Mouse (Mus musculus) gastrocnemius, adult 8-10 months (tissue): ENCODE measurements around the gene Pemt. TPM values are rescaled to one million over a fixed set of nuclear protein-coding genes. Genes with fewer than 3 reads are reported as not detected.
"Not testable (repeated sequence)": the region's sequence is repeated elsewhere in the genome, so short reads cannot be mapped to it uniquely, and the experiment has no call there.

Source experiments
- DNase-seq, 2 experiments: peaks; one replicate each; pipeline ENCODE4 v3.0.0; 2022; ENCODE audit warnings: low spot score in 2 of 2
- total RNA-seq, 4 experiments: library from RNA; stranded (reverse); gene quantifications; 2 replicates each; pipeline ENCODE4 v1.2.4; 2022

The Pemt gene
- total RNA-seq, 4 experiments from 2014 or later: 2.0 to 4.5 (median 3.7) TPM

DNA sequence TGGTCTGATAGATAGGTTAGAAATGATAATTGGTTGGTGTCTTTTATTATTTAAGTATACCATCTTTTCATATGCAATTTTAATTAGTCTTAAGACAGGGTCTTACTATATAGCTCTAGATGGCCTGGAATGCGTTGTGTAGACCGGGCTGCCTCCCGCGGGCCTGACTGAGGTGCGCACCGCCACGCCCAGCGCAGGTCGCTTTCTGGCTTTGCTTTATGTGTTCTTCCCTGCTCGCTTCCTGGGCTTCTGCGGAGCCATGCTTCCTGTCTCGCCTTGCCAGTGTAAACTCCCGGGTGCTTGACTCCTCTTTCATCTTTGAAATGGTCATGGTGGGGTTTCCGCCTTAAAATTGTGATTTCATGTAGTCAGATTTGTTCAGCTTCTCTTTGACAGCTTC lies 93.4 kb downstream of the Pemt start:
- DNase-seq: no peak

DNA sequence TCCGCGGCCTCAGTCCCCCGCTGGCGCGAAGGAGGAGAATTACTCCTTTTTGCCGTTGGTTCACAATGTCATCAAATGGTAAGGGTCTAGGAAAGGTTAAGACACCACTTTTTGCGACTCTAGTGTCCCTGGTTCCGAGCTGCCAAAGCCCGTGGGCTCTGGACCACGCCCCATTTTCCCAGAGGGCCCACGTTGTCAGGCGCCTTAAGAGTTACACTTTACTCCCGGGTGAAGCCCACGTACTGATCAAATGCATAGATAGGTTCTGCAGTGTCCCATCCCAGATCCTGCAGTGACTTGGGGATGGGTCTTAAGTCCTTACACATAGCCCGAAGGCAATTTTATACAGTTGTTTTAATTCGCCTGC lies 97.9 kb downstream of the Pemt start:
- DNase-seq: no peak

DNA sequence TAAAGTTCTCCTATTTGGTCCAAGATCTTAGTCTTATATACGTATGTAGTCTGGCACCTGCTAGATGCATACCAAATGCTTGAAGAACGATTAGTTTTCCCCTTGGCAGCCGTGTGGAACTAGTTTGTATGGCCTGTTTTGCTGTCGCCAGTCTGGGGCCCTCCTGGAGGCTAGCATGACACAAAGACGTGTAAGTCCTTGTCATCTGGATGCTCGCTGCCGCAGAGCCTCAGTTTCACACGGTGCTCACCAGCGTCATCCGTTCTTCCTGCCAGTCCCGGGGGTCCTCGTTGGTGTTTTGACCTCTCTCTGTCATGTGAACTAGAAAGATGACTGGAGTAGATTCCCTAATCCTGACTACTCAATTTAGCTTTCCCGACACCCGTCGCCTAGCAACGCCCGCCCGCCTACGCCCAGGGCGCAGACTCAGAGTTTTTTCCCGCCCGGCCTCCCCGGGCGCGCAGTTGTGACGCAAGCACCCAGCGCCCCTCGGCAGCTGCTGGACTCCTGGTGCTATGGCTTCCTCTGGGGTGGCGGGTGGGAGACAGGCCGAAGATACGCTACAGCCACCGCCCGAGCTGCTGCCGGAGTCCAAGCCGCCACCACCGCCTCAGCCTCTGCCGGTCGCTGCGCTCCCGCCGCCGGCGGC lies 98.4 kb downstream of the Pemt start, which contains the start of gene Med9:
TSS of gene Med9 (plus strand) at position 455 of the 649 bp plus-strand sequence.
- DNase-seq: peak; percentile 87 to 89

- DNase-seq: not testable (repeated sequence)
These were observed 101.4 kb downstream of the Pemt start for GRCm38 (mm10) chr11:59944855-59945254.

- DNase-seq: no peak
These were observed 104.9 kb downstream of the Pemt start for GRCm38 (mm10) chr11:59941391-59941790.

- DNase-seq: no peak
These were observed 105.6 kb downstream of the Pemt start for GRCm38 (mm10) chr11:59940645-59941044.

DNA sequence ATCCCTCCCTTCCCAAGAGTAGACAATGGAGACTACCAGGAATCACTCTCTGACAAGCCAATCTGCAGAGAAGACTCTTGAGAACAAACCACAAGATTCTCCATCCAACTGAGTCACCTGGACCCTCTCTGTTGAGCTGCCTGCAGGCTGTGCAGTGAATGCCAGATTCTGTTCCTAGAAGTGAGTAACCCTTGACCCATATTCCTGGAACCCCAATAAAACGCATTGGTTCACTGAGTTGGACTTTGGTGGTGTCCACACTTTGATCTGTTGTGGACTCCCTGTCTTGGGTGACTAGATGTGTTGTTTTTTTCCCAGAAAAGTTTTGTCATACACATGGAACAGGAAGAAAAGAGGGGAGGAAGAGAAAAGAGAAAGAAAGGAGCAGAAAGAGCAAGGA lies 106.5 kb downstream of the Pemt start:
- no peak for DNase-seq

DNA sequence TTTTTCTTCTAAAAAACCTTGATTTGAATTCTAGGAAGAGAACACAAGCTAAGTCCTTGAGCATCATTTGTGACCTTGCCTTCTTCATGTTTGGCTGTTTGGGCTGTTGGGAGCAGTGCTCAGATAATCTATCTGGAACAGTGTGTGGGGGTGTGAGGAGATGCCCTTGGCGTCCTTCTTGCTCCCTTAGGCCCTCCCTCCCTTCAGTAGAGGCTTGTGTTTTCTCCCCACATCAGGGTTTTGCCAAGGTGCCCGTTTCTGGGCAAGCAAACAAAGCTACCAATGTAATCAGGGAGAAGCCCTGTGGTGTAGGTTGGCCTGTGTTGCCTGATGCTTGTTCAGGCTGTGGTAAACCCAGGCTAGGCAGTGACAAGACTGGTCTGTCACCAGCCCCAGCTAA lies 108.7 kb downstream of the Pemt start:
- DNase-seq: no peak

DNA sequence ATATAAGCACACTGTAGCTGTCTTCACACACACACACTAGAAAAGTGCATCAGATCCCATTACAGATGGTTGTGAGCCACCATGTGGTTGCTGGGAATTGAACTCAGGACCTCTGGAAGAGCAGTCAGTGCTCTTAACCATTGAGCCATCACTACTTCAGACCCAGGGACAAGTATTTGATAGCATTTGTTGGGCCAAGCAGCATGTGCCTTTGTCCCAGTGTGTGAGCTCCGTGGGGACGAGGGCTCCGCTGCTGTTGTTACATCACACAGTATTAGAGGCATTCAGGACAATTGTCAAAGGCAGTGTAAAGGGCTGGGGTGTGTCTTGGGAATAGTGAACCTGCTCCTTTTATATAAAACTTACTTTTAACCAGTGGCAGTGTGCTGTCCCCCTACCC lies 109.3 kb downstream of the Pemt start:
- DNase-seq: no peak

DNA sequence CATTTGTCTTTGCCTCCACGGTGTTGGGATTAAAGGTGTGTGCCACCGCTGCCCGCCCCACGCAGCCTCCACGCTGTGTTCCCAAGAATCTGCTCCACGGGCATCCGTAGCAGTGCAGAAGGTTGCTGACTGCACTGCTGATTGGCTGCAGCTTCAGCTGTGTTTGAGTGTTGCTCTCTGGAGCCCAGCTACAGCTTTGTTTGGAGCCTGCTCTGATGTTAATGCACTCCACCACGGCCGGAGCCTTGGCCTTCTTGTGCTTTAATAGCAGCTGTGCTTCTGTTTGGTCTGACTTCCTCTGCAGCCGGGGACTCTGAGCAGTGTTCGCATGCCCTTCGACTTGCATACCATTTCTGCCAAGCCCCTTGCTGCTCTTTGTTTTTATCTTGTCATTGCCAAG lies 112.3 kb downstream of the Pemt start:
- no peak for DNase-seq

DNA sequence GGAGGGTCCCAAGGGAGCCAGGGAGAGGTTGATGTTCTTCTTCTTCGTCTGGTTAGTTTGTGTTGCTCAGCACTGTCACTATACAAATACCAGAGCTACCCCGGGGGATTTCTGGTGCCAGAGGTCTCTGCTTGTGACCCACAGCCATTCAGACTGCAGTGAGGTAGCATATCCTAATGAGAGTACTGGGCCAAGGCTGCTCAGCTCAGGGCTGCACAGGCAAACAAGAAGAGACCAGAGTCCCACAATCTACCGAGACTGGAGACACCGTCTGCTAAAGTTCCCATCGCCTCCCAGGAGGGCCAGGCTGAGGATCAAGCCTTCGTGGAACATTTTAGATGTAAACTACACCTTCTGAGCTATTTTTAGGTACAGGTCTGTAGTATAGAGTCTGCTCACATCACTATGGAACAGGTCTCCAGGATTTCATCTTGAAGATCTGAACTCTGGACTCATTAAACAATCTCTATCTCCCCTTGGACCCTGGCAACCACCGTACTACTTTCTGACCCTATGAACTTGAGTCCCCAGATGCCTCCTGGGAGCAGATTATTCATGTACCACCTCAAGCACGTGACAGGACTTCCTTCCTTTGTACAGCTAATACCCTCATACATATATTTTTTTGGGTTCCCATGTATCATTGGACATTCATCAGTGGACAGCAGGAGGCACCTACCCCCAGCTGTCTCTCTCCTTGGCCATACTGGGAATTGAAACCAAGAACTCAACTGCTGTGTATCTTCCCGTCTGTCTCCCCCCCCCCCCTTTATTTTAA lies 113.5 kb downstream of the Pemt start:
- no peak for DNase-seq

DNA sequence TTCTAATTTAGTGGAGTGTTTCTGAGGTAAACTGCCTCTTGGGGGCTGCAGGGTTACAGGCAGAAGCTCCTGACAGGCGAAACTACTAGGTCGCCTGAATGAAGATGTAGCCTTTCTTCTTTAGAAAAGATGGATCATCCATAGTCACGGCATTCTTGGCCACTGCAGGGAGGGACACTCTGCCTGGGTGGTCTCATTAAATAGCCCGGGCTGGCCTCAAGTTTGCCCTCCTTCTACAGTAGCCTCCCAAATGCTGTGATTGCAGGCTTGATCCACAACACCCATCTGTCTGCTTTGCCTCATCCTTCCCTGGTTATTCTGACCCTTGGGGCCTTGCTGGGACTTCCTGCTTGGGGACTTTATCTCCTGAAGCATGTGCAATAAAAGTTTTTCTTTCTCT lies 116.3 kb downstream of the Pemt start:
- DNase-seq: no peak

DNA sequence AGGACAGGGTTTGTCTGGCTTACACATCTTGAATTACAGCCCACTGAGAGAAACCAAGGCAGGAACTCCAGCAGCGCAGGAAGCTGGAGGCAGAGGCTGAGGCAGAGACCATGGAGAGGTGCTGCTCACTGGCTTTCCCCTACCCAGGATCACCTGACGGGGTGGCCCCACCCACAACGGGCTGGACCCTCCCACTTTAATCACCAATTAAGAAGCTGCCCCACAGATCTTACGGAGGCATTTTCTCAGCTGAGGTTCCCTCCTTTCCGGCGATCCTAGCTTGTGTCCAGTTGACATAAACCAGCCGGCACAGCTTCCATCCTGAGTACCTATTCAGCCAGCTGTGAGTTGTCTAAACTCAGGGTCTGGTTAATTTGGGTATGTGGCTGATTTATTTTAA lies 125.0 kb downstream of the Pemt start:
- DNase-seq: no peak

Other genes with a start within 250 kb of the Pemt start
- gene Flcn, start 236.5 kb downstream of the Pemt start, total RNA-seq: 10 to 100 TPM; 40.1 to 65.3 (median 43.4) TPM
- 10 to 100 TPM; 17.3 to 19.7 (median 18.6) TPM for gene Nt5m, start 207.0 kb downstream of the Pemt start, total RNA-seq
- 10 to 100 TPM; 77.3 to 93.6 (median 89.8) TPM for gene Cops3, start 206.7 kb downstream of the Pemt start, total RNA-seq
- gene Med9, start 98.3 kb downstream of the Pemt start, total RNA-seq: 10 to 100 TPM; 20.2 to 24.2 (median 21.3) TPM
- gene Rasd1, start 81.5 kb downstream of the Pemt start, total RNA-seq: 1 to 10 TPM in 3 of 4 experiments, under 1 TPM in 1; 0.39 to 3.4 (median 1.7) TPM
- 10 to 100 TPM; 18.0 to 25.7 (median 21.4) TPM for gene Rai1, start 58.5 kb upstream of the Pemt start, total RNA-seq
- 10 to 100 TPM; 35.4 to 57.5 (median 43.5) TPM for gene Srebf1, start 176.1 kb upstream of the Pemt start, total RNA-seq